Mouse (Mus musculus): ENCODE data around the gene Sema5a. TPM values are rescaled to one million over a fixed set of nuclear protein-coding genes. Genes with fewer than 3 reads are reported as not detected.

Sema5a gene
- total and polyA plus RNA-seq, 3 experiments, result 0.17 to 0.27 (median 0.17) TPM

GRCm38 (mm10) chr15:32647061-32647687 is 402.6 kb downstream of the Sema5a start:
- no peak for DNase-seq (ENCODE audit: extremely low read depth)
- H3K27ac ChIP-seq (ENCODE audit: insufficient read depth, low read depth), result no peak overlapping the region
- H3K9me3 ChIP-seq (replicated peaks; ENCODE audit: low read length), result no peaks in the 10 kb centered on the region
- H3K36me3 ChIP-seq (replicated peaks in 1 of 2; ENCODE audit: control insufficient read depth in 1 of 2, insufficient read depth in 1 of 2, low read length in 1 of 2), result no peaks in the 10 kb centered on the region
- in situ Hi-C loops (cut with MboI; ENCODE audit: low pct_ligation_motif_present, low pct_unique_long_range_greater_than_20kb, low sequenced_read_pairs) (no loop called here), dilution Hi-C loops (cut with MboI; ENCODE audit: extremely low pct_ligation_motif_present, extremely low pct_unique_long_range_greater_than_20kb, low sequenced_read_pairs) (no loop called here)
- H3K4me3 ChIP-seq (replicated peaks in 1 of 3; ENCODE audit: low read depth in 2 of 3, low read length in 2 of 3, poor library complexity in 1 of 3), result no peak overlapping the region
- H3K9ac ChIP-seq (ENCODE audit: insufficient read depth, low read depth), result no peak overlapping the region
- no peak for TF ChIP-seq TCF12 (IDR thresholded peaks at IDR 0.05; ENCODE audit: low read depth, low read length)
- no peaks in the 10 kb centered on the region for H3K79me2 ChIP-seq (replicated peaks; ENCODE audit: control insufficient read depth, extremely low read depth, insufficient read depth, poor library complexity, severe bottlenecking)
- H3K27me3 ChIP-seq (replicated peaks), result no peaks in the 10 kb centered on the region
- no peak overlapping the region for H3K4me2 ChIP-seq (ENCODE audit: insufficient read depth, low read depth, poor library complexity, severe bottlenecking)
- no peaks in the 10 kb centered on the region for H3K4me1 ChIP-seq (ENCODE audit: control insufficient read depth in 1 of 2, insufficient read depth in 2 of 2)

GRCm38 (mm10) chr15:32654046-32654445 is 409.4 kb downstream of the Sema5a start:
- Histone ChIP-seq H3K4me1 (ENCODE audit: control insufficient read depth in 1 of 2, insufficient read depth in 2 of 2) (no peaks in the 10 kb centered on the region), H3K9me3 (replicated peaks; ENCODE audit: low read length) (no peaks in the 10 kb centered on the region), H3K4me3 (replicated peaks in 1 of 3; ENCODE audit: low read depth in 2 of 3, low read length in 2 of 3, poor library complexity in 1 of 3) (no peak overlapping the region), H3K4me2 (ENCODE audit: insufficient read depth, low read depth, poor library complexity, severe bottlenecking) (no peak overlapping the region), H3K36me3 (replicated peaks in 1 of 2; ENCODE audit: control insufficient read depth in 1 of 2, insufficient read depth in 1 of 2, low read length in 1 of 2) (no peaks in the 10 kb centered on the region), H3K27ac (ENCODE audit: insufficient read depth, low read depth) (no peak overlapping the region), H3K27me3 (replicated peaks) (no peaks in the 10 kb centered on the region), H3K79me2 (replicated peaks; ENCODE audit: control insufficient read depth, extremely low read depth, insufficient read depth, poor library complexity, severe bottlenecking) (no peaks in the 10 kb centered on the region), H3K9ac (ENCODE audit: insufficient read depth, low read depth) (no peak overlapping the region)
- in situ Hi-C loops (cut with MboI; ENCODE audit: low pct_ligation_motif_present, low pct_unique_long_range_greater_than_20kb, low sequenced_read_pairs) (no loop called here), dilution Hi-C loops (cut with MboI; ENCODE audit: extremely low pct_ligation_motif_present, extremely low pct_unique_long_range_greater_than_20kb, low sequenced_read_pairs) (no loop called here)
- no peak for TF ChIP-seq TCF12 (IDR thresholded peaks at IDR 0.05; ENCODE audit: low read depth, low read length)
- no peak for TF ChIP-seq UBTF (IDR thresholded peaks at IDR 0.05; ENCODE audit: low read depth, low read length)
- TF ChIP-seq MAFK (IDR thresholded peaks at IDR 0.05; ENCODE audit: insufficient replicate concordance, low read length), result no peak
- TF ChIP-seq MXI1 (IDR thresholded peaks at IDR 0.05; ENCODE audit: low read depth, low read length), result no peak
- TF ChIP-seq TBP (conservative IDR thresholded peaks at IDR 0.05; ENCODE audit: low read depth, low read length), result no peak
- TF ChIP-seq NRF1 (IDR thresholded peaks at IDR 0.05; ENCODE audit: low read depth, low read length), result no peak
- DNase-seq (ENCODE audit: extremely low read depth), result no peak

GRCm38 (mm10) chr15:32656017-32656416 is 411.4 kb downstream of the Sema5a start:
- Histone ChIP-seq H3K4me3 (replicated peaks in 1 of 3; ENCODE audit: low read depth in 2 of 3, low read length in 2 of 3, poor library complexity in 1 of 3) (no peak overlapping the region), H3K79me2 (replicated peaks; ENCODE audit: control insufficient read depth, extremely low read depth, insufficient read depth, poor library complexity, severe bottlenecking) (no peaks in the 10 kb centered on the region), H3K9me3 (replicated peaks; ENCODE audit: low read length) (no peaks in the 10 kb centered on the region), H3K27me3 (replicated peaks) (no peaks in the 10 kb centered on the region), H3K4me2 (ENCODE audit: insufficient read depth, low read depth, poor library complexity, severe bottlenecking) (no peak overlapping the region), H3K36me3 (replicated peaks in 1 of 2; ENCODE audit: control insufficient read depth in 1 of 2, insufficient read depth in 1 of 2, low read length in 1 of 2) (no peaks in the 10 kb centered on the region), H3K27ac (ENCODE audit: insufficient read depth, low read depth) (no peak overlapping the region), H3K4me1 (ENCODE audit: control insufficient read depth in 1 of 2, insufficient read depth in 2 of 2) (no peaks in the 10 kb centered on the region), H3K9ac (ENCODE audit: insufficient read depth, low read depth) (no peak overlapping the region)
- dilution Hi-C loops (cut with MboI; ENCODE audit: extremely low pct_ligation_motif_present, extremely low pct_unique_long_range_greater_than_20kb, low sequenced_read_pairs) (no loop called here), in situ Hi-C loops (cut with MboI; ENCODE audit: low pct_ligation_motif_present, low pct_unique_long_range_greater_than_20kb, low sequenced_read_pairs) (no loop called here)
- DNase-seq (ENCODE audit: extremely low read depth), result no peak
- no peak for TF ChIP-seq ZMIZ1 (IDR thresholded peaks at IDR 0.05; ENCODE audit: low read depth, low read length)
- TF ChIP-seq E2F4 (IDR thresholded peaks at IDR 0.05; ENCODE audit: insufficient replicate concordance, low read depth, low read length), result no peak
- no peak for TF ChIP-seq ZNF384 (IDR thresholded peaks at IDR 0.05; ENCODE audit: low read depth, low read length)
- TF ChIP-seq ELF1 (IDR thresholded peaks at IDR 0.05; ENCODE audit: low read depth, low read length), result no peak
- no peak for TF ChIP-seq RAD21 (IDR thresholded peaks at IDR 0.05; ENCODE audit: low read depth, low read length)
- TF ChIP-seq POLR2AphosphoS2 (IDR thresholded peaks at IDR 0.05; ENCODE audit: low read depth, low read length), result no peak
- no peak for TF ChIP-seq MAZ (IDR thresholded peaks at IDR 0.05; ENCODE audit: low read depth, low read length)
- TF ChIP-seq ZC3H11A (IDR thresholded peaks at IDR 0.05; ENCODE audit: low read depth, low read length), result no peak
- no peak for TF ChIP-seq JUND (conservative IDR thresholded peaks at IDR 0.05; ENCODE audit: low read depth, low read length)
- no peak for TF ChIP-seq EP300 (IDR thresholded peaks at IDR 0.05; ENCODE audit: low read length)
- TF ChIP-seq MYC (IDR thresholded peaks at IDR 0.05; ENCODE audit: low read depth, low read length), result no peak
- TF ChIP-seq TCF12 (IDR thresholded peaks at IDR 0.05; ENCODE audit: low read depth, low read length), result no peak
- TF ChIP-seq CHD2 (IDR thresholded peaks at IDR 0.05; ENCODE audit: low read length), result no peak
- no peak for TF ChIP-seq MEF2A (IDR thresholded peaks at IDR 0.05; ENCODE audit: borderline replicate concordance, low read depth, low read length)
- no peak for TF ChIP-seq HCFC1 (IDR thresholded peaks at IDR 0.05; ENCODE audit: low read depth, low read length)
- no peak for TF ChIP-seq GABPA (IDR thresholded peaks at IDR 0.05; ENCODE audit: insufficient replicate concordance, low read depth, low read length)
- no peak for TF ChIP-seq POLR2A (IDR thresholded peaks at IDR 0.05; ENCODE audit: low read depth, low read length)

All from CH12.LX (cell line).